Mouse (Mus musculus) thymus, postnatal 14 days (tissue): Measurements from ENCODE around the gene D630039A03Rik.
A peak's percentile ranks its signal among the peaks of the same experiment; 100 is the strongest.
"Not testable (repeated sequence)": the region's sequence is repeated elsewhere in the genome, so short reads cannot be mapped to it uniquely, and the experiment has no call there.

ENCODE experiments used
- DNase-seq: peaks from one replicate; pipeline ENCODE4 v3.0.0; 2021

The D630039A03Rik gene

GRCm38 (mm10) chr4:57924556-57925071 lies 8.5 kb upstream of the D630039A03Rik start:
- DNase-seq = no peak

GRCm38 (mm10) chr4:57922171-57922570 lies 6.1 kb upstream of the D630039A03Rik start:
- DNase-seq = no peak

GRCm38 (mm10) chr4:57920522-57920921 lies 4.4 kb upstream of the D630039A03Rik start:
- no peak for DNase-seq

- no peak for DNase-seq
These were observed 3.7 kb upstream of the D630039A03Rik start for GRCm38 (mm10) chr4:57919494-57920423.

GRCm38 (mm10) chr4:57916711-57917110 lies 614 bp upstream of the D630039A03Rik start:
- DNase-seq = no peak

GRCm38 (mm10) chr4:57915216-57915965 lies 706 bp downstream of the D630039A03Rik start:
- peak; percentile 34 for DNase-seq

- DNase-seq = no peak
These were observed 1.6 kb downstream of the D630039A03Rik start for GRCm38 (mm10) chr4:57914193-57915190.

GRCm38 (mm10) chr4:57913021-57913420 lies 3.1 kb downstream of the D630039A03Rik start:
- no peak for DNase-seq

GRCm38 (mm10) chr4:57908860-57909259 lies 7.2 kb downstream of the D630039A03Rik start:
- no peak for DNase-seq

GRCm38 (mm10) chr4:57906708-57907107 lies 9.4 kb downstream of the D630039A03Rik start:
- no peak for DNase-seq

- peak; percentile 24 for DNase-seq
These were observed 11.5 kb downstream of the D630039A03Rik start for GRCm38 (mm10) chr4:57904638-57905037.

GRCm38 (mm10) chr4:57904211-57904610 lies 11.9 kb downstream of the D630039A03Rik start:
- DNase-seq = peak; percentile 79

GRCm38 (mm10) chr4:57902619-57903018 lies 13.5 kb downstream of the D630039A03Rik start:
- DNase-seq = no peak

- DNase-seq = peak; percentile 66
These were observed 14.9 kb downstream of the D630039A03Rik start for GRCm38 (mm10) chr4:57901210-57901609.

GRCm38 (mm10) chr4:57896631-57897030 lies 19.5 kb downstream of the D630039A03Rik start:
- DNase-seq = peak; percentile 52

- DNase-seq = no peak
These were observed 20.2 kb downstream of the D630039A03Rik start for GRCm38 (mm10) chr4:57895902-57896301.

GRCm38 (mm10) chr4:57895140-57895539 lies 21.0 kb downstream of the D630039A03Rik start:
- DNase-seq = no peak

- DNase-seq = no peak
These were observed 24.0 kb downstream of the D630039A03Rik start for GRCm38 (mm10) chr4:57892001-57892586.

- no peak for DNase-seq
These were observed 26.3 kb downstream of the D630039A03Rik start for GRCm38 (mm10) chr4:57889773-57890172.

- not testable (repeated sequence) for DNase-seq
These were observed 27.1 kb downstream of the D630039A03Rik start for GRCm38 (mm10) chr4:57888978-57889377.

- DNase-seq = no peak
These were observed 27.9 kb downstream of the D630039A03Rik start for GRCm38 (mm10) chr4:57888246-57888645.

- no peak for DNase-seq
These were observed 29.2 kb downstream of the D630039A03Rik start for GRCm38 (mm10) chr4:57886888-57887230.
